Mouse (Mus musculus) kidney, adult 11 months (tissue): ENCODE measurements around the gene Islr.
A peak's percentile ranks its signal among the peaks of the same experiment; 100 is the strongest.

Source experiments
- DNase-seq: peaks from one replicate; pipeline ENCODE4 v3.0.0; 2022

The Islr gene

DNA sequence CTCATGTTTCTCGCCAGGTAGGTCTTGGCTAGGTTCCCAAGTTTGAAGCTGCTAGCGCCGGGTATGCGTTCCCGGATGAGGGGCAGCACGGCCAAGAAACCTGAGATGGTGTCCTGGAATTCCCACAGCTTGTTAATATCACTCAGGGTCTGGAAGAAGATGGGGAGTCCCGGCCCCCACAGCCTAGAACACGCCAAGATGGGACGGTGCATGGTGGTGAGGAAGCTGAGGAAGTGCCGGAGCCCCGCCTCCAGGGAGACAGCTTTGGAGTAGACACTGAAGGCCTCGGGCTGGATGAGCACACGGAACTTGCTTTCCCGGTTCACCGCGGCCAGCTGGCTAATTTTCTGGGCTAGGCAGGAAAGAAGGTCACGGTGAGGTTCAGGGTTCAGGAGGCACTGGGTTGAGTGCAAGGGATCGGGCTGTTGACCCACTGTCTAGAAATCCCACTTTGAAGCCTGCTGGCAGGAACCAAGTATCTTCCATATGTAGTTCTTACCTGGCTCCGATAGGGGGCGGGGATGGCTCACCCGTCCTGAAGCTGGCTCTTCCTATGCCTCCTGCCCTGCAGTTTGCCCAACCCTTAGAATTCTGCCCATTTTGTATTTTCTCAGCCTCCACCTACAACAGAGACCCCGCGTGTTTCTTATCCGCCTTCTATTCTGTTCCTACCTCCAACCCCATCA, 16.3 kb upstream of the Islr start:
- no peak for DNase-seq

DNA sequence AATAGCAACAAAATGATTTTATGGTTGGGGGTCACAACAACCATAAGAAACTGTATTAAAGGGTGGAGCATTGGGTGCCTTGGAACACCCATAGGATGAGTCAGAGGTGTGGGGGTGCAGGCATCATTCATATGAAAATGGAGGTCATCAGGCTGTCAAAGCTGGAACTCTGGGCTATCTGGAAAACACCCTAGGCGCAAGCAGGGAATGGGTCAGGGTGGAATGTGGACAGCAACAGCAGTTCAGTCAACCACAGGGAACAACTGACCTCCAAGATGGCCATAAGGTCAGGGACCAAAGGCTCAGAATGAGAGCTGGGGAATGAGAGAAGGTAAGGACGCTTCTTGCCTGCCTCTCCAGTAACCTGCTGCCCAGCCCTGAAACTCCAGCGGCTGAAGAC, 14.4 kb upstream of the Islr start:
- DNase-seq = no peak

- DNase-seq = peak; percentile 64
These were observed 12.3 kb upstream of the Islr start for GRCm38 (mm10) chr9:58216402-58216801.

GRCm38 (mm10) chr9:58214519-58215180, 10.5 kb upstream of the Islr start:
- DNase-seq = no peak

- DNase-seq = no peak
These were observed 9.8 kb upstream of the Islr start for GRCm38 (mm10) chr9:58213865-58214264.

DNA sequence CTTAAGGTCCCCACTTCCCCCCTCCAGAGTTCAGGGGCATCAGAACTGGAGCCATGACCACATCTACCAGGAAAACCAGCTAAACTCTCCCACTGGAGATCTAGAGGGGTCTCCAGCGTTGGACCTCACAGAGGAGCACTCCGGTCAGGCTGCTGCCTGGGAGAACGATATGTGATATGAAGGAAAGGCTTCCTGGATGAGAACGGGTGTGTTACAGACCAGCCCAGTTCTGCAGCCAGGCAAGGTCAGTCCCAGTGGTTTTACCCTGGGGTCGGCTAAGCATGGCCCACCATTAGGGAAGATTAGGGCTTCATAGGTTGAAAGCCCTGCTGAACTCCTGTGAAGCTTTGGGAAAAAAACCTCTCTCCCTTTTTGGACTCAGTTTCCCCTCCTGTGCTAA, 9.3 kb upstream of the Islr start:
- no peak for DNase-seq

DNA sequence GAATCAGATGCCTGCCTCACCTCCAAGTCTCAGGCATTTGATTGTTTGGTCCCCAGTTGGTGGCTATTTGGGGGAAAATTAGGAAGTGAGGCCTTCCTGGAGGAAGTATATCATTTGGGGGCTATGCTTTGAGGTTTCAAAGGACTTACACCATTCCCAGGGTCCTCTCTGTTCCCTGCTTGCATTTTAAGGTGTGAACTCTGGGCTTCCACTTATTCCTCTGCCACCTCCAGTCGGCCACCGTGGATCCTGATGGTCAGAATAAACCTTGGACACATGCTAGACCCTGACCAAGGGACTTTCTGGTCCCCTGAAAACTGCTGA, 6.2 kb upstream of the Islr start:
- DNase-seq = no peak

DNA sequence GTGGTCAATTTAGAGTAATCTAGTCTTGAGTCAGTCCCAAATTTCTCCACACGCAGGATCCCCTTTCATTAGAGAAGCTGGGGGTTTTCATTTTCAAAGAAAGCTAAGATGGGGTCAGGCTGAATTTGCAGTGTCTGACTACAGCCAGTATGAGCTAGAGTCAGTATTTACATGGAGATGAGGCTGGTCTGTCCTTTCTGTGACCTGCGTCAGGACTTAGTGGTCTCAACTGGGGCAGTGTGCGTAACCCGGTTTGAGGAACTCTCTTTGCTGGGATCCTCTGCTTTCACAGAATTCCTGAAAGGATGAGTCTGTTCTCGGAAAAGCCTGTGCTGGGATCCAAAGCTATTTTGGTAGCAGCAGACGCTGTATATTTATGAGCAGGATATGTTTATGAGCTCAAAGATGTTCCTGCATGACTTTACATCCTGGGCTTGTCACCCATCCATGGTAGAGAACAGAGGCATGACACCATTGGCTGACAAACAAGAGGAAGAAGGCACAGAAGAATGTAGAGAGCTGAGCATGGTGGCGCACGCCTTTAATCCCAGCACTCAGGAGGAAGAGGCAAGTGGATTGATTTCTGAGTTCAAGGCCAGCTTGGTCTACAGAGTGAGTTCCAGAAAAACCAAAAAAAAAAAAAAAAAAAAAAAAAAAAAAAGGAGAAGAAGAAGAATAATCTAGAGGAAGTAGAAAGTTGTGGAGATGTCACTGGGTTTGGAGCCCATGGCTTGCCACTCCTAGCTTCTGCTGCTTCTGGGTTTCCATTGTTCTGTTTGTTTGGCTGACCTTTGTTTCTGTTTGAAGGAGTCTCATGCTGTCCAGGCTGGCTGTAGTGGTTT, 5.6 kb upstream of the Islr start:
- no peak for DNase-seq

GRCm38 (mm10) chr9:58206013-58206412, 1.9 kb upstream of the Islr start:
- DNase-seq = no peak

GRCm38 (mm10) chr9:58204448-58205000, 418 bp upstream of the Islr start:
- peak; percentile 87 for DNase-seq

DNA sequence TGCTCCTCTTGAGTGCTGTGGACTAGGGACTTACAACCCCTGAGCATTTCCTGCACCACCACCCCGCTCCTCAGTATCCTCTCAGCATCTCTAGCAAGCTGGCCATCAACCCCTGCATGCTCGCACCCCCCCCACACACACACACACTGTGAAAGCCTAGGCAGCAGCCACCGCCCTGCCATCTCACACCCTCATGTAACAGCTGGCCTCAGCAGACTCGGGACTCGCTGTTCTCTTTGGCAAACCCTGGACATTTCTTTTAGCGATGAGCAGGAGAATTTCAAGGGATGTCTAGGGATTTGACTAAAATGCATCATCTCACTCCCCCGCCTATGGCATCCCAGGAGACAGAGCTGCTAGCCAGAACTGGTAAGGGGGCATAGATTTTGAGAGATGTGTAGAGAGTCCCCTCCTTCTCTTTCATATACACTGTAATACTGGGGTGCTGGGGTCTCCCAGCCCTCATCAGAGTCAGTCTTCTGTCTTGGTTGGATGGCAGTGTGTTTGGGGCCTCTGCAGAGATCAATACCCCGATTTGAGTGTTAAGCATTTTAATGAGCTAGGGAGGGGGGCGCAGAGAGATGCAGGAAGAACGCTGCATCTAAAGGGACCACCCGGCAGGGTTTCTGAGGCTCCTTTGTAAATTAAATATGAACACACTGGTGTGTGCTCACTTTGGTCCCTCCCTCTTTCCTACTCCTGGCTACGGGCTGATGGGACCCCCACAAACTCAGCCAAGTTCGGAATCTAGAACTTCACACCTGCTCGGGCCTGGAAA, 1.2 kb downstream of the Islr start:
- DNase-seq = no peak

DNA sequence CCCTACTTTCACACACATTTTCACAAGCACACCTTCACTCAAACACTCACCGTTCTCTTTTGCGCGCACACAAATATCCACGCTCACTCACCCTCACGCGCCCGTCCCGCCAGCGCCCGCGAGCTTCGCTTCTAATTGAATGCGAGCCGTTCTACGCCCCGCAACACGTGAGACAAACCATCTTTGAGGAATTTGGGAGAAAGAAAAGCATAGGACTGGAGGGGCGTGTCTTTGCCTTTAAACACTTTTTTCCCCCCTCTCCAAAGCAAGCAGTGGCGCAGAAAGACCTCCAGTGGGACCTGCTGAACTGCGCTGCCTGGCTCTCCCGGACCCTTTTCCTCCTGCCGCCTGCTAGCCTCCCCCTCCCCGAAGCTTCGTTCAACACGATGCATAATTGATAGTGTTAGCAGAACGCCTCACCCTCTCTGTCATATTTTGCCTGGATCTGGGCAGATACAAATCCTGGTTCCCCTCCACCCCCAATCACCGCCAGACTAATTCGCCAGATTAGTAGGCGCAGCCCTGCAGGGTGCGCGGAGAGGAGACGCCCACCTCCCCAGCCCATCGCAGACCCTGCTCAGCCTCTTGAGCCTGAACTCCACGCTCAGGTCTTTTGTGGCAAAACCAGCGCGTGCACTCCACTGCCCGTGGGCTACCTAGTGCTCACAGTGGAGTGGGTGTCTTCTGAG, 2.1 kb downstream of the Islr start:
- no peak for DNase-seq

DNA sequence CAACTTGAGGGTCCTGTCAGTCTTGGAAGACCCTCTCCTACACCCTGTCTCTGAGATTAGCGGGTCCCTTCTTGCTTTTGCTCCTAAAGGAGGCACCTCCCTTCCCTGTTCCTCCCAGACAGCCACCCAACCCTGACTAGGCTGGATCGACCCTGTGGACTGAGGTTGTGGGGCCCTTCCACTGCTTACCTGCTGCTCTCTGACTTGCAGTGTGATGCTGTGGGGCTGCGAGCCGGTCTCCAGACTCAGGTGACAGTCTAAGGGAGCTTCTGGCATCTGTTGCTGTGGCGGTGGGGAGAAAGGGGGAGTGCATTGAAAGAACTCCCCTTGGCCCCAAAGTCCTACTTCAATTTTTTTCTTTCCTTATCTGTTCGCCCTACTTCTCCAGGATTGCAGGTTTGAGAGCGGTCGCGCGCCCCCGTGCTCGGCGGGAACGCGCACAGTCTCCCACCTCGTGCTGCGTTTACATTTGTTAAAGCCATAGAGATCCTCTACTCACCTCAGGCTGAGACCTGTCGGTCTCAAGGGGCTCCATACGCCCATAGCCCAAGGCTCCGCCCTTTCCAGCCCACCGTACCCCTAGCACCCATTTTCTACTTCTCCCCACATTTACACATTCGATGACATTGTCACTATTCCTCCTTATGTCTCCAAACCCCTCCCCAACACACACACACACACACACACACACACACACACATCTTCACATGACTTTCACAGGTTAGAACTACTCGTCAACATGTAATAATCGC, 2.8 kb downstream of the Islr start:
- no peak for DNase-seq

- no peak for DNase-seq
These were observed 3.6 kb downstream of the Islr start for GRCm38 (mm10) chr9:58200270-58201090.

DNA sequence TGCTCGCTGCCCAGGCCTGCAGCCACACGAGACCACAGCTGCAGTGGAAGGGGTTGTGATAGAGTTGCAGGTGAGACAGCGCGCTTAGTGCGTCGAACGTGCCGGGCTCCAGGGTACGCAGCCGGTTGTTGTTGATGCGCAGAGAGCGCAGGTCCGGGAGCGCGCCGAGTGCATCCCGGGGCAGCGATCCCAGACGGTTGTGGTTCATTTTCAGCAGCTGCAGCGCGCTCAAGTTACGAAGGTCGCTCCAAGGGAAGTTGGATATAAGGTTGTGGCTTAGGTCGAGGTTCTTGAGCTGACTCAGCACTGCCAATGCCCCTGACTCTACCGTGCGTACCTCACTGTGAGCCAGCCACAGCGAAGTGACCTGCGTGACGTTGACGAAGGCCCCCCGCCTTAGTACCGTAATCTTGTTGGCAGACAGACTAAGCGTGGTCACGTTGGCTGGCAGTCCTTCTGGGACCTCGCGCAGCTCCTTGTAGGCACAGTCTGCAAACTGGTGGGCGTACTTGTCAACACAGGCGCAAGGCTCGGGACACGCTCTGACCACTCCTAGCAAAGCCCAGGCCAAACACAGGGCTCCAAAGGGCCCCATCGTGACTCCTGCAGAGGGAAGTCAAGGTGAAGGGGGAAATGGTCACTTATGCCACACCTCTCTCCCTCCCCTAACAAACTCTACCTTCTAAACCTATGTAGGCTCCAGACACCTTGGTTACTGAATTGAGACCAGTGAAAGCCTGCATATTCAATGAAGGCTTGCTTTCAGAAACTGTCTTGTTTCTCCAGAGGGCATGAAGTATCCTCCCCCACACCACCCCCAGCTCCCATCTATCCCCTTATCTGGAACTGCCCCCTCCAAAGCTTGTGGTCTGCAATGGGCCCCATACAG, 4.5 kb downstream of the Islr start:
- no peak for DNase-seq

DNA sequence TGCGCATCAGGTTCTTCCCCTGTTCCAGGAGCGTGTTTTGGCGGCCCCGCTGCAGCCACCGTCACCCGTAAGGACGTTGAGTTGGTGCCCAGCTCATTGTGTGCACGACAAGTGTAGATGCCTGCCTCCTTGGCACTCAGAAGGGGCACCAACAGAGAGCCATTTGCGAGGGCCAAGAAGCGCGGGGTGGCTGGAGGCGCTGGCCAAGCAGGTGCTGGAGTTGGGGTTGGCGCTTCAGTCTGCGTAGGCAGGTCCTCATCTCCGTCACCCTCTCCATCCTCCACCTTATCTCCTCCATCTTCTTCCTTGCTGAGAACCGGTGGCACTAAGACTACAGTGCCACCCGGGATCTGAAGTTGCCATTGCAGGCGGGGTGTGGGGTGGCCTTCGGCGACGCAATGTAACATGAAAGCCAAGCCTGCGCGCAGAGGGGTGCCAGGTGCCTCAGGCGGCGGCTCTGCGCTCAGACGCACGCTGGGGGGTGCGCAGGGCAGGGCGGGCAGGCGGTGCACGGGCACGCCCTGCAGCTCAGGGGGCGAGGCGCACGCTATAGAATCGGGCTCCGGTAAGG, 5.2 kb downstream of the Islr start:
- DNase-seq = no peak

DNA sequence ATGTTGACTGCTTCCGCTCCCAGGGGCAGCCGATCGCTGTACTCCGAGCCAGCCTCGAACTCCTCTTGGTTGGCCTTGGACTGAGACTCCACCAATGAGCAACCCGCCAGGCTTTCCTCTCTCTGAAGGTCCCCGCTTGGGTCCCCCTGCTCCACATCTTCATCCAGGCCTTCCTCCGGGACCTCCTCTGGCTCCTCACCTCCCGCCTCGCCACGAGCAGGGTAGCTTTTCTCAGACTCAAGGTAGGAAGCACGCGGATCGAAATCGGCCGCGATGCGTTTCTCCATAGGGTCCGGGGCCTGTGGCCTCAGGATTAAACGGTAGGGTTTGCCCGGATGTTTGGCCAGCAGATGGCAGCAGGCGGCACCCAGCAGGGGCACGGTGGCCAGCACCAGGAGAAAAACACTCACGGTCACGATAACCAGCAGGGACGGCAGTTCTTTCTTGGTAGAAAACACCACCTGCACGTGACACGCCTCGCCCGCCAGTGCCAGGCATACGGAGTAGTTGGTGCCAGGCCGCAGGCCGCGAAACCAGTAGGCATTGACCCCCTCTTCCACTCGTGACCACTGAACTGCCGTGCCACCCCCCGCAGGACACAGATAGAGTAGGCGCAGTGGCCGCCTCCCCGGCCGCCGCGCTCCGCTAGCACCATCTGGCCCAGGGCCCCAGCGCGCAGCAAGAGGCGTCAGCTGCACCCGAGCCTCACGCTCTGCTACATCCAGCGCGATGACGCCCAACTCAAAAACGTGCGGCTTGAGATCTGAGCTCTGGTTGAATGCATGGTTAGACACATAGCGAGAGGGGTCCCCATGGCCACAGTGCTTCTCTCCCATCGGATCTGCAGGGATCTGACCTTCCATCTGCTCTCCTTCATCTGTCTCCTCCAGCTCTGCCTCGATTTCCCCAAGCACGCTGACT, 6.1 kb downstream of the Islr start:
- DNase-seq = no peak
